Mouse (Mus musculus): ENCODE measurements at regions not wholly inside any gene's neighbourhood (a gene's known extent, or its start where the extent isn't known, plus 50 kb on each side); places are given as distances from the start of the nearest gene placed in this dataset.

GRCm38 (mm10) chr4:153098591-153098990, 384.0 kb downstream of the Ajap1 start:
- H3K4me2 ChIP-seq: no peak overlapping the region
- no peak for ATAC-seq (ENCODE audit: insufficient number of reproducible peaks, low FRiP score)
- no peaks in the 10 kb centered on the region for H3K36me3 ChIP-seq
- H3K9me3 ChIP-seq (replicated peaks): no peaks in the 10 kb centered on the region
- H3K27ac ChIP-seq (ENCODE audit: poor library complexity, severe bottlenecking): no peak overlapping the region
- no peaks in the 10 kb centered on the region for H3K27me3 ChIP-seq (replicated peaks)
- H3K4me3 ChIP-seq: no peak overlapping the region
- 81% methylated on average over 12 of the region's 12 CpGs for WGBS
- H3K4me1 ChIP-seq (replicated peaks): no peaks in the 10 kb centered on the region
- H3K9ac ChIP-seq: no peak overlapping the region

- Histone ChIP-seq H3K9me3 (replicated peaks) (no peaks in the 10 kb centered on the region), H3K36me3 (no peaks in the 10 kb centered on the region), H3K4me1 (replicated peaks) (no peaks in the 10 kb centered on the region), H3K4me3 (no peak overlapping the region), H3K9ac (no peak overlapping the region), H3K27ac (ENCODE audit: poor library complexity, severe bottlenecking) (no peak overlapping the region), H3K4me2 (no peak overlapping the region), H3K27me3 (replicated peaks) (no peaks in the 10 kb centered on the region)
- ATAC-seq (ENCODE audit: insufficient number of reproducible peaks, low FRiP score): no peak
- WGBS: 70% methylated on average over 1 of the region's 1 CpGs
These were observed 385.0 kb downstream of the Ajap1 start for GRCm38 (mm10) chr4:153097601-153098000.

GRCm38 (mm10) chr4:153093129-153093528, 389.5 kb downstream of the Ajap1 start:
- 63% methylated on average over 3 of the region's 3 CpGs for WGBS
- no peaks in the 10 kb centered on the region for H3K27me3 ChIP-seq (replicated peaks)
- peaks cover 4% of the 10 kb centered on the region; the same call in 1 of the 2 replicates for H3K9me3 ChIP-seq (replicated peaks)
- no peaks in the 10 kb centered on the region for H3K4me1 ChIP-seq (replicated peaks)
- H3K4me3 ChIP-seq: no peak overlapping the region
- no peak overlapping the region for H3K4me2 ChIP-seq
- no peak overlapping the region for H3K27ac ChIP-seq (ENCODE audit: poor library complexity, severe bottlenecking)
- H3K36me3 ChIP-seq: no peaks in the 10 kb centered on the region
- ATAC-seq (ENCODE audit: insufficient number of reproducible peaks, low FRiP score): no peak
- H3K9ac ChIP-seq: no peak overlapping the region

- no peaks in the 10 kb centered on the region for H3K4me1 ChIP-seq (replicated peaks)
- 21% methylated on average over 14 of the region's 14 CpGs for WGBS
- no peak overlapping the region for H3K27ac ChIP-seq (ENCODE audit: poor library complexity, severe bottlenecking)
- no peak for ATAC-seq (ENCODE audit: insufficient number of reproducible peaks, low FRiP score)
- no peak overlapping the region for H3K9ac ChIP-seq
- H3K9me3 ChIP-seq (replicated peaks): peaks cover 10% of the 10 kb centered on the region
- 0 out of 2 replicates have a peak, but pooled peaks cover 10% of the 10 kb centered on the region for H3K27me3 ChIP-seq (replicated peaks)
- H3K36me3 ChIP-seq: no peaks in the 10 kb centered on the region
- peak overlapping the region; percentile 1; the same call in 1 of the 2 replicates for H3K4me2 ChIP-seq
- no peak overlapping the region for H3K4me3 ChIP-seq
These were observed 400.4 kb downstream of the Ajap1 start for GRCm38 (mm10) chr4:153082166-153082565.

GRCm38 (mm10) chr4:153074590-153074989, 408.0 kb downstream of the Ajap1 start:
- Histone ChIP-seq H3K4me2 (no peak overlapping the region), H3K27ac (ENCODE audit: poor library complexity, severe bottlenecking) (no peak overlapping the region), H3K36me3 (no peaks in the 10 kb centered on the region), H3K27me3 (replicated peaks) (no peaks in the 10 kb centered on the region), H3K9ac (no peak overlapping the region), H3K9me3 (replicated peaks) (no peaks in the 10 kb centered on the region), H3K4me1 (replicated peaks) (no peaks in the 10 kb centered on the region), H3K4me3 (no peak overlapping the region)
- WGBS: 80% methylated on average over 3 of the region's 3 CpGs
- ATAC-seq (ENCODE audit: insufficient number of reproducible peaks, low FRiP score): no peak

- Histone ChIP-seq H3K36me3 (no peaks in the 10 kb centered on the region), H3K4me3 (no peak overlapping the region), H3K27ac (ENCODE audit: poor library complexity, severe bottlenecking) (no peak overlapping the region), H3K9ac (no peak overlapping the region), H3K4me2 (no peak overlapping the region), H3K4me1 (replicated peaks) (no peaks in the 10 kb centered on the region), H3K27me3 (replicated peaks) (no peaks in the 10 kb centered on the region), H3K9me3 (replicated peaks) (no peaks in the 10 kb centered on the region)
- ATAC-seq (ENCODE audit: insufficient number of reproducible peaks, low FRiP score): no peak
- WGBS: 58% methylated on average over 15 of the region's 15 CpGs
These were observed 412.3 kb downstream of the Ajap1 start for GRCm38 (mm10) chr4:153070190-153070745.

GRCm38 (mm10) chr4:153068484-153069033, 414.1 kb downstream of the Ajap1 start:
- Histone ChIP-seq H3K4me1 (replicated peaks) (no peaks in the 10 kb centered on the region), H3K4me3 (no peak overlapping the region), H3K9ac (no peak overlapping the region), H3K9me3 (replicated peaks) (no peaks in the 10 kb centered on the region), H3K27ac (ENCODE audit: poor library complexity, severe bottlenecking) (no peak overlapping the region), H3K4me2 (no peak overlapping the region), H3K36me3 (no peaks in the 10 kb centered on the region), H3K27me3 (replicated peaks) (no peaks in the 10 kb centered on the region)
- no peak for ATAC-seq (ENCODE audit: insufficient number of reproducible peaks, low FRiP score)
- WGBS: 79% methylated on average over 12 of the region's 12 CpGs

- ATAC-seq (ENCODE audit: insufficient number of reproducible peaks, low FRiP score): no peak
- WGBS: 67% methylated on average over 14 of the region's 14 CpGs
- H3K9me3 ChIP-seq (replicated peaks): 0 out of 2 replicates have a peak, but pooled peaks cover 9% of the 10 kb centered on the region
These were observed 418.5 kb downstream of the Ajap1 start for GRCm38 (mm10) chr4:153064021-153064605.

GRCm38 (mm10) chr4:153063402-153063801, 419.2 kb downstream of the Ajap1 start:
- H3K4me2 ChIP-seq: no peak overlapping the region
- no peaks in the 10 kb centered on the region for H3K4me1 ChIP-seq (replicated peaks)
- no peak overlapping the region for H3K4me3 ChIP-seq
- no peaks in the 10 kb centered on the region; the same call in 1 of the 2 replicates for H3K27me3 ChIP-seq (replicated peaks)
- 0 out of 2 replicates have a peak, but pooled peaks cover 14% of the 10 kb centered on the region for H3K9me3 ChIP-seq (replicated peaks)
- H3K9ac ChIP-seq: no peak overlapping the region
- 62% methylated on average over 9 of the region's 9 CpGs for WGBS
- no peak overlapping the region for H3K27ac ChIP-seq (ENCODE audit: poor library complexity, severe bottlenecking)
- H3K36me3 ChIP-seq: no peaks in the 10 kb centered on the region
- no peak for ATAC-seq (ENCODE audit: insufficient number of reproducible peaks, low FRiP score)

More at GRCm38 (mm10) chr4:153064021-153064605, 418.5 kb downstream of the Ajap1 start:
- Histone ChIP-seq H3K4me3 (no peak overlapping the region), H3K9ac (no peak overlapping the region), H3K36me3 (no peaks in the 10 kb centered on the region), H3K4me1 (replicated peaks) (no peaks in the 10 kb centered on the region), H3K27ac (ENCODE audit: poor library complexity, severe bottlenecking) (no peak overlapping the region), H3K27me3 (replicated peaks) (no peaks in the 10 kb centered on the region; the same call in 1 of the 2 replicates), H3K4me2 (no peak overlapping the region)

- no peaks in the 10 kb centered on the region; the same call in 1 of the 2 replicates for H3K27me3 ChIP-seq (replicated peaks)
- 80% methylated on average over 12 of the region's 12 CpGs for WGBS
- ATAC-seq (ENCODE audit: insufficient number of reproducible peaks, low FRiP score): no peak
- H3K4me2 ChIP-seq: no peak overlapping the region
- H3K9me3 ChIP-seq (replicated peaks): peaks cover 20% of the 10 kb centered on the region; the same call in 1 of the 2 replicates
- H3K4me1 ChIP-seq (replicated peaks): no peaks in the 10 kb centered on the region
- H3K27ac ChIP-seq (ENCODE audit: poor library complexity, severe bottlenecking): no peak overlapping the region
- H3K9ac ChIP-seq: no peak overlapping the region
- H3K4me3 ChIP-seq: no peak overlapping the region
- no peaks in the 10 kb centered on the region for H3K36me3 ChIP-seq
These were observed 424.5 kb downstream of the Ajap1 start for GRCm38 (mm10) chr4:153058152-153058551.

- ATAC-seq (ENCODE audit: insufficient number of reproducible peaks, low FRiP score): no peak
- no peak overlapping the region for H3K27ac ChIP-seq (ENCODE audit: poor library complexity, severe bottlenecking)
- no peak overlapping the region for H3K4me3 ChIP-seq
- 0 out of 2 replicates have a peak, but pooled peaks cover 3% of the 10 kb centered on the region for H3K9me3 ChIP-seq (replicated peaks)
- H3K27me3 ChIP-seq (replicated peaks): 0 out of 2 replicates have a peak, but pooled peaks cover 3% of the 10 kb centered on the region
- H3K9ac ChIP-seq: no peak overlapping the region
- no peaks in the 10 kb centered on the region for H3K36me3 ChIP-seq
- H3K4me1 ChIP-seq (replicated peaks): no peaks in the 10 kb centered on the region
- no peak overlapping the region for H3K4me2 ChIP-seq
These were observed 458.9 kb downstream of the Ajap1 start for GRCm38 (mm10) chr4:153023711-153024110.
